Mouse (Mus musculus) cerebellum, postnatal 4 days (tissue): Measurements from ENCODE around the gene Tnfsf11.

Experiments used
- DNase-seq, 2 experiments: peaks; one replicate each; pipeline ENCODE4 v3.0.0; 2022; ENCODE audit warnings: low spot score in 2 of 2, mixed read lengths in 1 of 2

Tnfsf11 gene

DNA sequence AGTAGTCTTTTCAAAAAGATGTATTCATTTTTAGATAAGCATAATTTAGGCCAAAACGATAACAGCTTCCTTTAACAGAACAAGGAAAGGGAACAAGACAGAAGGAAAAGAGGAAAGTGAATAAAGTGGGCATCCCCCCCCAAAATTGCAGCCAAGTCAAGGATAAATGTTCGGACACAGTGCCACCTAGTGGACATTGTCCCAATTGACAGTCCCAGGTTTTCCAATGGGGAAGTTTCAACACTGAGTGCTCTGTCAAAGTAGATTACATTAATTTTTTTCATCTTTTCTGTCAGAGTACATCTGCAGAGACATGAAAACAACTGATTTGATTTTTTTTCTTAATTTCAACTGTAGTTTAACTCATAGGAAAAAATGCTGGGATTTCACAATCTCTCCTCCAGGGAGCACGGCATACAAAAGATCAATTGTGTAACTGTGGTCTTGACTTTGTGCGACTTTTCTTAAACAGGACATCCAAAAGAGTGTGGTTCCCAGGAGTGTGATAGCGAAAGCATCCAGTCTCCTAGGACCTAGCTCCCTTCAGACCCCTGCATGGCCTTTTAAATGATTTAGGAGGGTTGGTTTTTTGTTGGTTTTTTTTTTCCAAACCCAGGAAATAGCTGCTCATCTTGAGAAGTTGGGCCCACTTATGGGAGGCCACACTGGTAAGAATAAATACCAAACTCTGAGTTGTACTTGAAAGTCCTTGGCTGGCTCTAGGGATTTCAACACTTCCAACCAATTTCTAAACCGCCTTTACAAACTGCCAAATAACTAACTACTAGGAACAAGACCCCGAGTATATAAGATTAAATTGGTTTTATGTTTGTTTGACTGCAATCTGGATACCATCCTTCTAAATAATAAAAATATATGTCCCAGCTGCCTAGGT is 19.7 kb downstream of the Tnfsf11 start:
- peak in 1 of 2 experiments; percentile 66 for DNase-seq

DNA sequence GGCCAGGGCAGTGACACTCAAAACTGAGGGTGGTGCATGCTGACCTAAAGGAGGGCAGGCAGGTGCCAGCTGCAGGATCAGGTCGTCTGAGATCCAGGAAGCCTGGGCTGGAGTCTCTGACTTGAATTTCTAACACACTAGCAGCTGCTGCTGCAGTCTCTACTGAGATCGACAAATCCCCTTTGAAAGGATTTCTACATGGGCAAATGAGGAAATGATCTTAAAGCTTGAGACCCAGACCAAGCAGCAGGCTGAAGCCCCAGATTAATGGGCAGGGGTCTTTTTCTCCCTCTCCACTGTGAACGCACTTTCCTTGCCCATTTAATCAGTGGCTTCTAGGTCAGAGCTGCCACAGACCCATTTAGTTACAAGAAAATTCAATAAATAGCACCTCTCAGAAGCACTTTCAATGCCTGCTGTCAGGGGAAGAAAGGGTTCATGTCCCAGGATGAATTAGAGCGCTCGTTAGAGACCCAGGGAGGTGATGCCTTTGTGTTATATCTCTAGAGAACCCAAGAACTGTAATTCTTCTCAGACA is 21.8 kb downstream of the Tnfsf11 start:
- DNase-seq = no peak

DNA sequence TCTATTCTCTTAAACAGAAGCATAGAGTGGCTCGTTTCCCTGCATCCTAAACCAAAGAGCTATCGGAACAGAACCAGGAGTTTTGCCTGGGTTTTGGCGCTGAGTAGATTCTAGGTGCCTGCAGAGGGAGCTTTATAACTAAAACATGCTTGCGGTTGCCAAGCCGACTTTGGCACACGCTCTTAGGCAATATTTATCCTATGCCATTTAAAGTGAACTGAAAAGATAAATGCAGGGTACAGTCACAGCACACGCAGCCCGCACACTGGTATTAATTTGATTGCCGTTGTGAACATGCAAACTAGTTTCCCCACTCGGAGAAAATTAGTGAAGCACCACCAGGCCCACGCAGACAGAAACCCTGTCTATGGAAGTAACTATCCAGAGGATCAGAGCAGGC is 25.4 kb downstream of the Tnfsf11 start:
- DNase-seq = no peak

DNA sequence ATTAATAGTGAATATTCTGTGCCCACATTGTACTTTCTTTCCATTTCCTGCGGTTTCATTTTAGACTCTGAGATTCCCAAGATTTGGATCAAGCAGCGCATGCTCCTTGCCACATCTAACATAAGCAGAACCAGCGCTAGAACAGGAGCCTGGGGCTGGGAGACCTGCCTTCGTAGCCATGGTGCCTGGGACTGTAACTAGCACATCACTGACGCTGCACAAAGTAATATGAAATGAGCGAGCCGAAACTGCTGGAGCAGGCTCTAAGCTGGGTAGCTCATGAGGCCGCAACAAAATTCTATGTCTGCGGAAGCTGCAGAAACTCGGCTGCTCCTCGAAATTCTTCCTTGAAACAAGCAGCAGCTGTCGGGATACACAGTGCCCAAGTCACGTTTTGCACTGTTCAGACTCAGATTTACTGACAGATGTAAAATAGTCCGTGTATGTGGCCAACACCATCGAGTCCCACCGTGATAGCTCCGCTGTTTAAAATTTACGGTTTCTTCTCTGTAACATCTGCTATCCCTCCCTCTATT is 31.4 kb downstream of the Tnfsf11 start:
- DNase-seq = no peak

DNA sequence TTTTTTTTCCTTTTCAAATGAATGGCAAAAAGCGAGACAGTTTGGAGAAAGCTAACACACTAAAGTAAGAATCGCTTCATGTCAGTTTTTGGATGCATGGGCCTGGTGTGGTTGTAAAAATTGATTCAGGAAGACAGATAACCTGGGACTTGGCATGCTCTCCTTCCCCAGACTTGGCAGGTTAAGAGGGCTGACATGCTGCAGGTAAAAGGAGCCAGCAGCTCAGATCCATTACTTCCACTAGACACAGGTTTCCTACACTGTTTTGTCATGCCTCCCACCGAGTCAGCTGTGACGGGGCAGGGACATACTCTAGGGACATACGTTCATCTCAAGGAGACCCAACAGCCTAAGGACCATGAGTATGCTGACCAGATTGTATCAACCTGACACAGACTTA is 33.0 kb downstream of the Tnfsf11 start:
- DNase-seq = no peak

DNA sequence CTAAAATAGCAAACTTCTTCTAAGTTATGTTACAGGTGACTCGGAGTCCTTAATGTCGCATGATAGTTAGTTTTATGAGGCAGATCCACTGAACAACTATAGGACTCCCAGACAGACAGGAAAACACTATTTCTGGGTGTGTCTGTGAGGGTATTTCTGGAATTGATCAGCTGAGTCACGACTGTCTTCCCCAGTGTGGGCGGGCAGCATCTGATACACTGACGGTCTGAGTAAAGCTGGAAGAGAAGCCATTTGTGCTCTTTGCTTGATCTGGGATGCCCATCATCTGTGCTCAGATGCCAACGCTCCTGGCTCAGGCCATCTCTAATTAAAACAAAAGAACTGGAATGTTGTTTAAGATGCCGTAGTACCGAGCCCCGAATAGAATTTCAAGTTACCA is 33.7 kb downstream of the Tnfsf11 start:
- DNase-seq = no peak

DNA sequence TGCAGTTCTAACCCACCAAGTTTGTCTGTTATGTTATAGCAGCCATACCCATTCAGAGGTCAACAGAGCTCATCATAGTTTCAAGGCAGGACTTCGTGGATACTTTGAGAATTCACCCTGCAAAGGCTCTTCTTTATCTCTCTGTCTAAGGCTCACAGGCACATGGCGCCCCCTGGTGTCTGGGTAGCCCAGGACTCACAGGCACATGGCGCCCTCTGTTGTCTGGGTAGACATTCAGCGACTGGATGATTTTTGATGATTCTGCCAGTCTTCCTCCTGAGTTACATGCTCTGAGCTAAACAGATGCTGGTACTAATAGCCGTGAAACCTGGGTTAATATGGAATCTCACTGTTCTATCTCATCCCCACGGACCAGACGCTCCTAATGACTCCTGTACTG is 34.3 kb downstream of the Tnfsf11 start:
- DNase-seq = peak in 1 of 2 experiments; percentile 33

DNA sequence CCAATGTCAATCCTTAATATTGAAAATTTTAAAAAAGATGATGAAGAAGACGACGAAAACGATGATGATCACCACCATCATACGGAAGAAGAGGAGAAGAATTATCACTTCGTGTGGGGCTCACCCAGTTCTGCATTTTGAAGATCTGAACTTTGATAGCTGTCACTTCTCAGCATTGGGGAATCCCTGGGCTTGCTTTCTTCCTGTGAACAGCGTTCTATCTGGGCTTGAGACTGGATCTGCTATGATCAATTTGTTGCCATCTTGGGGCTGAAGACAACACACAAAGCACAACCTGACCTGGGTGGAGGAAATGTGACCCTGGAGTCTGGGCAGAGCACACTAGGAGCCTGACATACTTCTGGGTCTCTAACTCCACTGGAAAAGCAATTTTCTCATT is 43.0 kb downstream of the Tnfsf11 start:
- DNase-seq = no peak

DNA sequence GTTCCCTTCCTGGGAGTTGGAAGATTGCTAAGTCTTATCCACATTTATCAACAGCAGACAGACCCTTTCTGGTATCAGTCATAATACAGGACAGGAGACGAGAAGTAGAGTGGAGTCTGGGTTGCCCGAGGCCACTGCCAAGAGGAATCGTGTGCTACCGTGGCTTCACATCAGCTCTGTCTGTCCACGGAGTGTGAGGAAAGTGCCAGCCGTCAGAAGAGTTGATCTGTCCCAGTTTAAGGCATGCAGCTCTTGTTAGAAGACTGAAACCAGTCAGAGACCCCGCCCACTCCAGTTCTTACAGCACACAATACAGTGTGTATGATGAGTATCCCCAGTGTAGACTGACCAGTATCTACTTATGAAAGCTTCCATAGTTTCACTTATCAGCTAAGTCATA is 45.2 kb downstream of the Tnfsf11 start:
- DNase-seq = no peak

DNA sequence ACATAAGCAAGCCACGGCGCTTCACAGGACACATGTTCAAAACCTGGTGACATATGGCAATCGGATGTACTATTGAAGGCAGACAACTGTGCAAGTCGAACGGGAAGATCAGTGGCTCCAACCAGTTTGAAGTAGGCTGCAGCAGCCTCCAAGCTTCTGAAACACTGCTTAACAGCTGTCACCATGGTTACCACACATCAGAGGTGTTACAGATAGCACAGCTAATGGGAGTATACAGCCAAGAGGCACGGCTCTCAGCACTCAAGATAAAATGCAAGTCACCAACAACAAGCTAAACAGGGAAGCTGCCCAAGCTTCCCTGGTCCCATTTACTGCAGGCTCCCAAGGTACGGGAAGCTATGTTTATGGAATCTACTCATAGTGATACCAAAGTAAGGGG is 46.6 kb downstream of the Tnfsf11 start:
- DNase-seq = no peak

DNA sequence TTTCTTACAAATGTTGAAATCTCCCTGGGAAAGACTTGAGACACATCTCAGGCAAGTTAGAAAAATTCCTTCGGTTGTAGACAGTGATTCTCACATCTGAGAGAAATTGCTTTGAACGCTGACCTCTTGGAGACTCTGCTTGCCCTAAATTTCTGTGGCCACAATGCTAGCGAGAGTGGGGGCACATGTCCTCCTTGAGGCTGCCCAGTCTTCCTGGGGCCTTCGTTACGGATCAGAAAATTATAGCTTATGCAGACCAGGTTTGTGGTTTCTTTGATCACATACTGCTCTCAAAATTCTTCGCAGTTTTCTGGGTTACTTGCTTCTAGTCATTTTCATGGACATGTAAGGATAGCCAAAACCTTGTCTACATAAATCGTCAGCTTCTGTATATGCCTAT is 53.8 kb downstream of the Tnfsf11 start:
- no peak for DNase-seq

DNA sequence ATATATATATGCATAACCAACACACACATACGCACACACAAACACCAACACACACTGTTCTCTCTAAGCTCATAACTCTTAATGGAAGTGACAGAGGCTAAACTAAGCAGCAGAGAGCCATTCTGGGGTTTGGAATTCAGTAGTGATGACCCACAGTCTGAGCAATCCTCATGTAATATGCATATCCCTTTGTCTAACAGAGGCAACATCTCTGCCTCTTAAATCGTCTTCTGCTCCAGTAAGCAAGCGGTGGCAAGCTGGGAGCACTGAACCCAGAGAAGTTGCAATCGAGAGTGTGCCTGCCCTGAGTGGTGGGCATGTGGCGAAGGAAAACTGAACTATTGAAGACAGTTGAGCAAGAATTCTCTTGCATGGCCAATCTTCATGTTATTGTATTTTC is 61.2 kb downstream of the Tnfsf11 start:
- DNase-seq = no peak

DNA sequence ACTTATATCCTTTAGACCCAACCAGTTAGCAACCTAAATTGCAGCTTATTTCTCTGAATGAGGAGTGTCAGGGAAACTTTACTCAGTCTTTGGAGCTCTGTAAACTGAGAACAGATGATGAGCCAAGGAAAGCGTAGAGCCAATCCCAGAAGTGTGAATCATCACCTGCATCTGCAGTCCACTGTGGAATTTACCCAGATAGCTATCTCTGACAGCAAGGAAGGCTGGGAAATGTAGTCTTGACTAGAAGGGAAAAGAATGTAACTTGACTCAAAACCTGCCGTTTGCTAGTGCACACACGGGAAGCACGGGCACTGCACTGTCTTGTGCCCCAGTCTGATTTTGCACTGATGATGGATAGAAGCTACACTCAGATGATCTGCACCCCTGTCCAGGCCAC is 63.0 kb downstream of the Tnfsf11 start:
- no peak for DNase-seq

DNA sequence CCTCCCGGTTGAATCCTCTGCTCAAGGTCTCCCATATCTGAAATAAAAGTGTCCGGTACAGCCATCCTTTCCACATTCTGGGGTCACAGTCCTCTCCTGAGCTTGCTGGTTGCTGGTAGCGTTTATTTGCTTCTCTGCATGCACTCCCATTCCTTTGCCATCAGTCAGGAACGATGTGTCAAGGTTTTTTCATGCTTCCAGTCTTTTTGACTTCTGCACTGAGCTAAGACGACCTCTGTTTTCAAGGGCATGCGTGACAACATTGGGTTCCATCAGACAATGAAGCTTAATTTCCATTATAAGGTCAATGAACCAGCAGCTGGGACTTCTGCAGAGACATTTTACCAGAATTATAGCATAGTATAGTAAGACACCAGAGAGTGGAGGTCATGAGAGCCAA is 68.5 kb downstream of the Tnfsf11 start:
- no peak for DNase-seq

DNA sequence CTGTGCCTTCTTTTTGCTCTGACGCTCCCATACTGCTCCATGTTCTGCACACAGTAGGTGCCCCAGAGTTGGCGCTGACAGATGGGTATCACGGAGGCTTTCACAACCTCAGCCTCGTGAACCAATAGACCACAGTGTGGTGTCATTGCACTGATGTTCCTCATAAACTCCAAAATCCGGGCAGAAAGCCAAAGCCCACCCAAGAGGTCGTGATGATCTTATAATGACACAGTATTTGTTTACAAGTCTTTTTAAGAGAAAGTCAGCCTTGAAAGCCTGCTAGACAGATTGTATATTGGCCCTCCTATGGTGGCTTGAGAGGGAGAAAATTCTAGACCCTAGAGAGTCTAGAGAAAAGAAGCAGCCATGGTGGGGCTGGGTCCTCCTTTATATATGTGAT is 70.6 kb downstream of the Tnfsf11 start:
- DNase-seq = peak in 1 of 2 experiments; percentile 8

DNA sequence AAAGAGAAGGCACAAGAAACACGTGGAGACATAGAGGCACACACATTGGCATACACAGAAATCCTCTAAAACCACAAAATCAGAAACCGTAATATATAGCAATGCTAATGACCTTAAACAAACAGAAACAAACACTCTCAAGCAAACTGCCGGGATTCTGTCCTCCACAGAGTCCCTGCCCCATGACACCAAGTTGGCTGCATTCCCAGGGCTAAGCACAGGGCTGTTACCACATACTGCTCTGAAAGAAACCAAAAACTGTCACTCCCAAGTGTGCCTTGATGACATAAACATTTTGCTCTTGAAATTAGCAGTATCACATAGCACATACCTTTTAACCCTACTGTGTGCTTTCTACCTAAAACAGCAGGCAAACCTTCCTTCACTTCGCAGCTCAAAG is 71.7 kb downstream of the Tnfsf11 start:
- DNase-seq = peak in 1 of 2 experiments; percentile 11

DNA sequence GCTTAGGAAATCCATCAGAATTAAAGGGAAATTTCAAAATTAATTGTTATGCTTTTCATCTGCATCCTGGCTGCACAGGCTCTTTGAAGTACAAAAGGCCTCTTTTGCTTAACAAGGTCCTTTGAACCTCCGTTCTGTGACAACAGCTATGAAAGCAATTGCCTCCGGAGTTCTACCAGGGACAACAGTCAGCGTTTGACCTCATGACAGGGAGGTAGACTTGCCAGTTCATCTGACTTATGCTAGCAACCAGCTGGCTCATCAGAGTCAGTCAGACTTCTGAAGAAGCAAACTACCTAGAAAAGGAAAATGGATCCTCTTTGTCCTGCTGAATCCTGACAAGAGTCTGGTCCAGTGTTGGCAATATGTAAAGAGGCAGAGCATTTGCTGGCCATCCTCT is 72.5 kb downstream of the Tnfsf11 start:
- no peak for DNase-seq

DNA sequence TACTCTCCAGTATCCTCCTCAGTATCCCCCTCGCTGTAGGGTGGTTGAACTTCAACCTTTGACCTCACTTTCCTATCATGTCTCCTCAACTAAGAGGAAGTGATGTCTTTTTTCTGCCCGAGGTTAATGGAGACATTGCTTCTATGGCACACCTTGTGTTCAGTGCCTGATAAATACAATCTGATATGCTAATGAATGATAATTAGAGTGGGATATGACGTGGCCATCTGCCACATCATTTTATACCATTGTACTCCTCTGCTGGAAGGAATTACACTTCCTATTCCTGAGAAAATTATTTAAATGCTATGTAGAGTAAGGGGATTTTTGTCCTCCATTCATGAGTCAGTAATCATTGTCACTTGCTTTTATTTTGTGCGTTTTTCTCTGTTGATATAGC is 78.8 kb downstream of the Tnfsf11 start:
- no peak for DNase-seq
